Mouse (Mus musculus) kidney, postnatal 0 days (tissue): ENCODE results near the gene Slpi. TPM values are rescaled to one million over a fixed set of nuclear protein-coding genes. Genes with fewer than 3 reads are reported as not detected.

Experiments used
- ATAC-seq: fragments of 200-750 bp; cut with Nextera tagmentation; replicated peaks from 2 replicates; pipeline ENCODE4 v1.8.0; 2017; ENCODE audit warnings: low read depth, moderate number of reproducible peaks, moderate TSS enrichment, moderate library complexity; ENCODE audit not compliant: low FRiP score
- DNase-seq: peaks from one replicate; pipeline ENCODE4 v3.0.0-alpha.2; 2016; ENCODE audit warnings: low spot score
- H3K27ac ChIP-seq: fragments of 300-500 bp; sonication (generic); 2 replicates; pipeline ENCODE4 v1.5.1; 2014; ENCODE audit warnings: mild to moderate bottlenecking
- H3K27me3 ChIP-seq: fragments of 300-500 bp; sonication (generic); 2 replicates; pipeline ENCODE4 v1.6.1; 2014; ENCODE audit warnings: low read length, mixed read lengths; ENCODE audit not compliant: insufficient read depth
- H3K36me3 ChIP-seq: fragments of 300-500 bp; sonication (generic); 2 replicates; pipeline ENCODE4 v1.6.1; 2014; ENCODE audit warnings: low read length, mixed read lengths; ENCODE audit not compliant: insufficient read depth
- H3K4me1 ChIP-seq: fragments of 300-500 bp; sonication (generic); replicated peaks from 2 replicates; pipeline ENCODE4 v1.6.1; 2014; ENCODE audit warnings: antibody characterized with exemption, low read length, mixed read lengths; ENCODE audit not compliant: insufficient read depth
- H3K4me2 ChIP-seq: fragments of 300-500 bp; sonication (generic); 2 replicates; pipeline ENCODE4 v1.6.1; 2014; ENCODE audit warnings: mild to moderate bottlenecking, low read length, moderate library complexity, mixed read lengths
- H3K4me3 ChIP-seq: fragments of 300-500 bp; sonication (generic); replicated peaks from 2 replicates; pipeline ENCODE4 v1.5.1; 2014; ENCODE audit warnings: low read depth, low read length
- H3K9ac ChIP-seq: fragments of 300-500 bp; sonication (generic); 2 replicates; pipeline ENCODE4 v1.6.1; 2014; ENCODE audit warnings: low read depth, low read length
- H3K9me3 ChIP-seq: fragments of 300-500 bp; sonication (generic); replicated peaks from 2 replicates; pipeline ENCODE4 v1.6.1; 2016; ENCODE audit warnings: low read length, inconsistent platforms, mixed read lengths
- CTCF ChIP-seq: IDR thresholded peaks from 2 replicates; pipeline ENCODE4 v1.5.1; 2016; ENCODE audit warnings: antibody characterized with exemption, low read depth, mild to moderate bottlenecking, moderate library complexity
- WGBS: fragments of 180-500 bp; shearing (Covaris S2); extraction: QIAGEN DNeasy Blood & Tissue Kit; methylation state at CpG from one replicate; pipeline ENCODE4 v1.1.7; 2014; 5-methylcytosine and 5-hydroxymethylcytosine counted together
- polyA plus RNA-seq: library from polyadenylated mRNA; unstranded; fragments of >200 nt; fragmentation: Nextera tagmentation; extraction: Ambion mirVana; gene quantifications from 2 replicates; pipeline ENCODE4 v1.2.1, GENCODE M21; 2015

Gene Slpi
- polyA plus RNA-seq, 1 experiment from 2014 or later = 9.6 TPM

DNA sequence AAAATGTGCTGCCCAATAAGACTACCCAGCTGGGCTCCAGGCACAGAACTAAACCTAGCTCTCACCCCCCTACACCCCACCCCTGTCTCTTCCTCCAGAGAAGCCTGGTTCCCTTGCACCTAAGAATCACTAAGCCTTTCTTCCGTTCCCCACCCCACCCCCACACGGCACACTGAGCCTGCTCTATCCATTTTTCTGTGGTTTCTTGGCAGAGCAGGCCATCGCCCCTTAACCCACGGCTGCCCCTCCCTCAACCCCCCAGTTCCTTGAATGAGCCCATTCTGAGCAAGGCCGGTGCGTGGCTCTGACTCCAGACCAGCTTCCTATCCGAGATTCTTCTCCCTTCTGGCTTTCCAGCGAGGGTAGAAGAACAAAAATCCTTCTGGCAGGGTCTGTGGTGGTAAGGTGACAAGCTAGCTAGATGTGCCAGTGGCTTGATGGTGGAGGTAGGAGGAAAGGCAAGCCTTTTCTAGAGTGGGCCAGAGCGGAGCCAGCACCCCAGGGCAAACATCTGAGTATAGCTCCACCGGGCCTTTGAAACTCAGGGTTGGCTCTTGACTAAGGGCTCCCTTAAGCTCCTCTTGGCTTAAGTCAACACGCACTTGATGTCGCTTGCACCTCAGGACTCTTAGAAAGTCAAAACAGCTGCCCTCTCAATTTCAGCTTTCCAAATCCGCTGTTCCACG, 14.6 kb upstream of the Slpi start:
- Histone ChIP-seq H3K27me3 (peaks cover 67% of the 10 kb centered on the region), H3K36me3 (no peaks in the 10 kb centered on the region), H3K9ac (no peak overlapping the region), H3K4me3 (no peak overlapping the region), H3K9me3 (no peaks in the 10 kb centered on the region), H3K4me2 (no peak overlapping the region), H3K27ac (no peak overlapping the region), H3K4me1 (peaks cover 9% of the 10 kb centered on the region)
- no peak for ATAC-seq
- no peak for DNase-seq
- WGBS = 24% methylated on average over 14 of the region's 14 CpGs
- TF ChIP-seq CTCF = no peak

DNA sequence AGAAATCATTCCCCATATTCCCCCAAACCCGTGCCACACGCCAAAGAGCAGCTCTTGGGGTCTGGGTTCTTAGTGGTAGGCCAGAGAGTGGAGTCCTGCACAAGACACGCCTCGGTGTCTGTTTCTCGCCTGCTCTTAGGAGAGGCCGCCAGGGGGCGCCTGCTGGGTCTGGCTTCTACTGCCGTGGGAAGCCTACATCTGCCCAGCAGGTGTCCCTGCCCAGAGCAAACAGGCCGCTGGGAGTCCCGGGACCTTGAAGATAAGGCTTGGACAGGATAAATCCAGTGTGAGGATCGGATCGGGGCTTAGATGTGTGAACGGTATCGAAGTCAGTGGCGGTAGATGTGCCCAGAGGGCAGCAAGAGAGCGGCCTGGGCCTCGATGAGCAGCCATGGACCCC, 14.0 kb upstream of the Slpi start, which contains the start of gene Rbpjl:
Gene Rbpjl (plus strand): TSS at position 236 of the 400 bp plus-strand sequence.
- Histone ChIP-seq H3K27ac (no peak within 1 kb of the TSS), H3K9ac (no peak within 1 kb of the TSS), H3K4me3 (peak within 1 kb of the TSS; percentile 33; the same call in 1 of the 2 replicates), H3K4me2 (no peak within 1 kb of the TSS; the same call in 1 of the 2 replicates), H3K9me3 (no peaks in the 10 kb centered on the region), H3K4me1 (peaks cover 9% of the 10 kb centered on the region), H3K27me3 (peaks cover 63% of the 10 kb centered on the region), H3K36me3 (no peaks in the 10 kb centered on the region)
- WGBS = 5% methylated on average over 17 of the region's 17 CpGs
- TF ChIP-seq CTCF = peak; percentile 95
- ATAC-seq = 0 out of 2 replicates have a peak, but pooled peaks have one; percentile 44
- peak; percentile 85 for DNase-seq

DNA sequence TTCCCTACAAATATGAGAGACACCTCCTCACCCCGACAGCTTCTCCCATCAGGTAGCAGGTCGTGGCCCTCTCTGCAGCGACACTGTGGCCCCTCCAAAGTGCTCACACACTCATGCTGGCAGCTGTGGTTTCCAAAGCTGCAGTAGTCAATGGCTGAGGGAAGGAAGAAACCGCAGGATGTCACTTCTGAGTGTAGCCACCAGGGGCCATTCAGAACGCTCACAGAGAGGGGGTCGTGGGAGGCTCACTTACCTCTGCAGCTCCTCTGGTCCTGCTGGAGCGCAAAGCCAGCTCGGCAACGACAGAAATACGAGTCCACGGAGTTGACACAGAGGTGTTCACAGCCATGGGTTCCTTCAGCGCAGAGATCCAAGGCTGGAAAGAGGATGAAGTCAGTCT, 8.0 kb upstream of the Slpi start:
- no peaks in the 10 kb centered on the region for H3K9me3 ChIP-seq
- DNase-seq = no peak
- no peak overlapping the region for H3K27ac ChIP-seq
- no peak overlapping the region for H3K9ac ChIP-seq
- no peak overlapping the region for H3K4me2 ChIP-seq
- peaks cover 6% of the 10 kb centered on the region; the same call in 1 of the 2 replicates for H3K4me1 ChIP-seq
- no peak for ATAC-seq
- no peaks in the 10 kb centered on the region for H3K36me3 ChIP-seq
- TF ChIP-seq CTCF = no peak
- no peak overlapping the region for H3K4me3 ChIP-seq
- peaks cover 24% of the 10 kb centered on the region for H3K27me3 ChIP-seq
- whole genome bisulfite sequencing = 75% methylated on average over 12 of the region's 12 CpGs

DNA sequence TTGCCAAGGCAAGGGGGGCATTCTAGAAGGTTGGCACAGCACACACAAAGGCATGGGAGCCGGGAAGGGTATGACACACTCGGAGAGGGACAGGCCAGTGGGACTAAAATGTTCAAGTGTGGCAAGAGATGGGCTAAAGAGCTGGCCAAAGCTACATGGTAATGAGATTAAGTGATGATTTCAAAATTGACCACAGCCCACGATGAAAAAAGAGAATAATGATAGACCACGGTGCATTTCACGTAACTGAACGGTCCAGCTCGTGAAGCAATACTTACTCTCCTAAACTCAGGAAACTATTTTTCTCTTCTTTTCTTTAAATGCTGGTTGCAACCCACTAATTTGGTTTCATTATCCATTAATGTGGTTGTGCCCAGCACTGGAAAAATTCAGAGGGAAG, 7.2 kb upstream of the Slpi start:
- Histone ChIP-seq H3K4me1 (peaks cover 6% of the 10 kb centered on the region; the same call in 1 of the 2 replicates), H3K27me3 (peaks cover 16% of the 10 kb centered on the region), H3K4me3 (no peak overlapping the region), H3K4me2 (no peak overlapping the region), H3K36me3 (no peaks in the 10 kb centered on the region), H3K9ac (no peak overlapping the region), H3K27ac (no peak overlapping the region), H3K9me3 (no peaks in the 10 kb centered on the region)
- no peak for ATAC-seq
- TF ChIP-seq CTCF = no peak
- 89% methylated on average over 7 of the region's 7 CpGs for WGBS
- DNase-seq = no peak

DNA sequence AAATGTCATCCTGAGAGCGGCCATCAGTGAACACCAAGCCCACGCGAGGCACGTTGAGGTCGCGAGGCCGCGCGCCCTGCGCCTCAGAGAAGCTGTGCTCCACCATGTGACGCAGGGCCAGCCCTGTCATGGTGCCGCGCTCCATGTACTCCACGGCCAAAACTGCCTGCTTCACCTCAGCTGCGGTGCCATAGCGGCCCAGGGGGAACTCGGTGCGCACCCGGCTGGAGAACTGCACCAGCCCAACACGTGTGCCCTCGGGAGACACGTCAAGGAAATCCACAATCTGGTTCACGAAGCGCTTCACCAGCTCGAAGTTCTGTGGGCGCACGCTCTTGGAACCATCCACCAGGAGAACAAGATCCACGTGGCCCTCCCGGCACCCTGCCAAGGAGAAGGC, 4.2 kb upstream of the Slpi start:
- Histone ChIP-seq H3K36me3 (no peaks in the 10 kb centered on the region), H3K27ac (no peak overlapping the region), H3K9me3 (no peaks in the 10 kb centered on the region), H3K4me1 (no peaks in the 10 kb centered on the region), H3K9ac (no peak overlapping the region), H3K4me3 (no peak overlapping the region), H3K27me3 (peaks cover 5% of the 10 kb centered on the region; the same call in 1 of the 2 replicates), H3K4me2 (no peak overlapping the region)
- DNase-seq (no peak), ATAC-seq (no peak)
- WGBS = 79% methylated on average over 29 of the region's 29 CpGs
- no peak for TF ChIP-seq CTCF

DNA sequence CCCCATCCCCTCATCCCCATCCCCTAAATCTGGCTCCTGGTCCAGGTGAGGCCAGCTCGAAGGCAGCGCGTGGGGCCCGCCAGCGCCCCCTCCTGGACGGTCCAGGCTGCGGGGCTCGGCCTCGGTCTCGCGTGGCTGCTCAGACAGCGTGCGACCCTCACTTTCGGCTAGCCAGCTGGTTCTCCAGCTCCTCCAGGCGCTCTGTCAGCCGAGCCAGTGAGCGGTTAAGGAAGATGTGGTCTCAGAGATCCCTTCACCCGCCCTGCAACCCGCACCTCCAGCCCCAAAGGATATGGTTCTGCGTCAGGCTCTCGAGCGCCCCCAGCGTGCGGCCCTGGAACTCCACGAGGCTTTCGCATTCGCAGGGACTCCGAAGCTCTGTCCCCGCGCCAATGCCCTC, 604 bp upstream of the Slpi start:
- no peaks in the 10 kb centered on the region for H3K36me3 ChIP-seq
- H3K9ac ChIP-seq = peak overlapping the region; percentile 6; the same call in 1 of the 2 replicates
- peak overlapping the region; percentile 38 for H3K4me3 ChIP-seq
- H3K9me3 ChIP-seq = no peaks in the 10 kb centered on the region
- H3K4me1 ChIP-seq = 0 out of 2 replicates have a peak, but pooled peaks cover 5% of the 10 kb centered on the region
- peak overlapping the region; percentile 61 for H3K4me2 ChIP-seq
- ATAC-seq (peak; percentile 57; the same call in 1 of the 2 replicates), DNase-seq (peak; percentile 82)
- peaks cover 9% of the 10 kb centered on the region; the same call in 1 of the 2 replicates for H3K27me3 ChIP-seq
- peak; percentile 86 for TF ChIP-seq CTCF
- H3K27ac ChIP-seq = no peak overlapping the region
- WGBS = under 1% methylated on average over 30 of the region's 30 CpGs
